Mouse (Mus musculus): ENCODE results near the gene Tead1.

DNA sequence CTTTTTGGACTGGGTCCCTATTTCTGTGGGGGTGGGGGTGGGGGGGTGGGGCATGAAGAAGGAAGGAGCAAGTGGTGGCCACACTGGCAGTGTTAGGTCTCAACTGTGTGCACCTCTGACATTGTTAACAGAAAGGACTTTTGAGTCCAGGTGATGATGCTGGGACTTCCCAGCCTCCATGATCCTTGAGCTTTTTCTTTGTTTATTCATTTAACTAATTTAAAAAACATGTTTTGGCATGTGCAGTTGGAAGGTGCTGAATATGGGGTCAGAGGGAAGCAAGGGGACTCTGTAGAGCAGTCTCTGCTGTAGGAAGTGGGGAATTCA, 149.5 kb downstream of the Tead1 start:
- TF ChIP-seq CTCF (IDR thresholded peaks at IDR 0.05; ENCODE audit: low read depth, low read length) (no peak), TAL1 (conservative IDR thresholded peaks at IDR 0.05; ENCODE audit: low read depth, low read length) (no peak), GATA1 (IDR thresholded peaks at IDR 0.05; ENCODE audit: borderline replicate concordance, low read length) (no peak), GATA2 (IDR thresholded peaks at IDR 0.05; ENCODE audit: borderline replicate concordance, low read depth, low read length) (no peak), POLR2AphosphoS5 (IDR thresholded peaks at IDR 0.05; ENCODE audit: insufficient replicate concordance, low read depth, low read length) (no peak)
